Mouse (Mus musculus) cerebellum, postnatal 25 days (tissue): ENCODE data around the gene LTO1.

Experiments used
- DNase-seq, 2 experiments: peaks; one replicate each; pipeline ENCODE4 v3.0.0; 2021; ENCODE audit warnings: mixed read lengths in 2 of 2

Gene LTO1

DNA sequence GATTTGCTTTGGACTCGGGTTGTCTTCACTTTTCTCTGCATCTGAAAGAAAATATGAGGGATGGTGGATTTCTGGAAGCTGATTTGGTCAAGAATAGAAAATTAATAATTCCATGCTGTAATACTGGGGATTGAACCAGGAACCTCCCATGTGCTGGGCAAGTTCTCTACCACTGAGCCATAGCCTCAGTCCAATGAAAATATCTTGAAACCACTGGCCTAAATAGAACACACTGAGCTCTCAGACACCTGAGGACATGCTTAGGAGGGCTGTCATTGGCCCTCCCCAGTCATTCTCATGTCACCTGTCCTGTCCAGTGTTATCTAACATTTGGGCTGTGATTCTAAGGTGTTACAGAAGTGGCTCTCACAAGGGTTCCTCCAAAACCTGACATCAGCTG lies 3.8 kb upstream of the LTO1 start:
- no peak for DNase-seq

GRCm38 (mm10) chr7:144912897-144913296 lies 2.0 kb upstream of the LTO1 start:
- DNase-seq: peak; percentile 78 to 81

DNA sequence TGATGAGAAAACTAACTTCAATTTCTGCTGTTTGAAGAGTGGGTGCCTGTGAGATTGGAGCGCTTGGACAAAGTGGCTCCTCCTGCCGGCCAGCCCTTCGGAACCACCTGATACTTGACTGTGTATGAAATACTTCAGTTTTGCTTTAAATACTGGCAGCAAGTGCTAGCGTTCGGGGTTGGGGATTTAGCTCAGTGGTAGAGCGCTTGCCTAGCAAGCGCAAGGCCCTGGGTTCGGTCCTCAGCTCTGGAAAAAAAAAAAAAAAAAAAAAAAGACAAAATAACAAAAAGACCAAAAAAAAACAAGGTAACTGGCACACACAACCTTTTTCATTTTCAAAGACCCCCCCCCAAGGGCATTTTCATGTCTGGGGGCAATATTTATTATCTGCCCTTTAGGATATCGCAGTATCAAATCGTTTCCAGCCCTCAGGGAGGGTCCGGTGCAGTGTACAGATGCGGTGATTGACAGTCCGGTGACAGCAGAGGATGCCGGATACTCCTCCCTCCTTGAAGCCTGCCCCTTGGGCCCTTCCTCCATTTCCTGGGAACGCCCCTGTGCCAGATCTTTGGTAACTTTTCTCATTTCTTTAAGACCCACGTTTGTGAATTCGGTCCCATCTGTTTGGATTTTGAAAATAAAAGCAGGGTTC lies 478 bp upstream of the LTO1 start:
- peak in 1 of 2 experiments; percentile 50 for DNase-seq

- no peak for DNase-seq
These were observed 3.9 kb downstream of the LTO1 start for GRCm38 (mm10) chr7:144918823-144919222.

DNA sequence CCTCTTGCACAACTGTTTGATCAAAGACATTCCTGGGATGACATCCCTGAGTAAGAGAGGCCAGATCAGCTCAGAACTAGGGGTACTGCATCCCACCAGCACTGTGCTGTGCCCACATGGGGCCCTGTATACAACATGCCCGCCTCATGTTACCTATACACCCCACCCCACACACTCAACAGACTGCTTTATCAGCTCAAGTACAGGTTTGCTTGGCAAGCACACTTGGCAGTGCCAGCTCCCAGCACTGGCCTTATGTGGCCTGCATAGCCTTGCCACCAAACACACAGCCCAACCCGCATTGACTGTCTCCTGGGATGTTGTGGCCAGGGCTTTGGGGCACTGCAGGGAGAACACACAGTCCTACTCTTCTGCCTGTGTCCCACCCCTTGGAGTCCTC lies 12.7 kb downstream of the LTO1 start:
- peak; percentile 29 to 46 for DNase-seq

GRCm38 (mm10) chr7:144928009-144928888 lies 13.3 kb downstream of the LTO1 start:
- peak in 1 of 2 experiments; percentile 27 for DNase-seq

DNA sequence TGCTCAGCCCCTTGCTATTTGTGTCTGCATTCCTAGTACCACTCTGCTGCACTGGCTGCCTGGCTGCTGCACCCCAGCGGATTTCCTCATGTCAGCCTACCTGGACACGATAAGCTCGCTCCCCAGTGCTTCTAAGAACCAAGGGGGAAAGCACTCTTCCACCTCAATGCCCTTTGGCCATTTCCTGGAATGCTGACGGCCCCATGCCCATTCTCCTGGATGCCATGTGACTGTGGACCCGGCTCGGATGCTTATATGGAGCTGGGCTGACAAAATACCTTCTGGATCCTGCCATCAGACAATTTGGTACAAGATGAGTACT lies 13.9 kb downstream of the LTO1 start:
- DNase-seq: no peak

DNA sequence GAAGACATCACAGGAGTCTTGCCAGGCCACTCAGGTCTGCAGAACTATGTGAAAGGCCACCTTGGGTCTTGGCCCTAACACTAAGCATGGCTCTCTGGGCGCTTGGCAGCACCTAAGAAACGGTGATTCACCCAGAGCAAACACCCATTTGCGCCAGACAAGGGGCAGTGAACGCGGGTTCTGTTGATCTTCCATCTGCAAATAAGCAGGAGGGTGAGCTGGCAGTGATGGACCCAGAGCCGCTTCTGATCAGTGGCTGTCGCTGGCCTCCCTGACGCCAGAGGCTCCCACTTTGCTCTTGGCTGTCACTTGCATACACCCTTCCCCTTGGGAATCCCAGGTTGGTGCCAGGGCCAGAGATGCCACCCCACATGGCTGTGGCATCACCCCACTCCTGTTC lies 14.6 kb downstream of the LTO1 start:
- peak; percentile 26 to 30 for DNase-seq

DNA sequence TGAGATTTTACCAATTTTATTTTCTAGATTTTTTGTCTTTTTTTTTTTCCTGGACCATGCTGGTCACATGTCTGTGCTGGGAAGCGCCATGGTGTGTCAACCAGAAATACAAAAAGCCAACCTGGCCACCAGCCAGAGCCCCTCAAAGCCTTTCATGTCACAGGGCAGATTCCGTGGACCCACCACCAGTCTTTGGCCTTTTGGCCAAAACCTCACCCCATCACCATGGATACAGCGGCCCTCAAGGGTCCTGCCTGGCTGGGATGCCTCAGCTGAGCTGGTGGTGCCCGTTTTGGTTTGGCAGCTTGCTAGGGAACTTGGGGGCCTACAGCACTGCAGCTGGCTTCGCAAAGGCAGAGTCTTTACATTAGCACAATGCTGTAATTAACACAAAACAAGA lies 15.0 kb downstream of the LTO1 start:
- DNase-seq: peak in 1 of 2 experiments; percentile 34

GRCm38 (mm10) chr7:144931778-144932177 lies 16.9 kb downstream of the LTO1 start:
- DNase-seq: peak; percentile 63 to 73

DNA sequence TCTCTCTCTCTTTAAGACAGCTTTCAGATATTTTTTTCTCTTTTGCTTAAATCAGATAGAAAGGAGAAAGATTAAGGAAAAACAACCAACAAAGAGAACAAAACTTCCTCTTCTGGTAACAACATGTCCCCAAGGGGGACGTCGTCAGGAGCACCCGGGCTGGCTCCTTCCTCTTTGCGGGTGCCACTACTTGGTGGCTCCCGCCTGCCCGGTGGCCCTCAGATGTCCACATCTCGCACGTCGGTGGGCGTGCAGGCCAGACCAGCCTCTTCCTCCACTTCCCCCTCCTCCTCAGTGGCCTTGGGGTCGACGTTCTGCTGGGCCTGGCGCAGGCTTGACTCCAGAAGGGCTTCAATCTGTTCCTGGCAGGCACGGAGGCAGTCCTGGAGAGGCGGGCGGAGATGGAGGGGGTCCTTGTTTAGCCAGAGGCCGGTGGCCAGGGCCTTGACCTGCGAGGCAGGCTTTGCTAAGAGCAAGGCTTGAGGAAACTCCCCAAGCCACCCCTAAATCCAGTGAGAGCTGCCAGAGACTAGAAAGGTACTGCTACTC lies 17.6 kb downstream of the LTO1 start:
- peak; percentile 56 to 63 for DNase-seq

- no peak for DNase-seq
These were observed 18.4 kb downstream of the LTO1 start for GRCm38 (mm10) chr7:144933336-144933735.

DNA sequence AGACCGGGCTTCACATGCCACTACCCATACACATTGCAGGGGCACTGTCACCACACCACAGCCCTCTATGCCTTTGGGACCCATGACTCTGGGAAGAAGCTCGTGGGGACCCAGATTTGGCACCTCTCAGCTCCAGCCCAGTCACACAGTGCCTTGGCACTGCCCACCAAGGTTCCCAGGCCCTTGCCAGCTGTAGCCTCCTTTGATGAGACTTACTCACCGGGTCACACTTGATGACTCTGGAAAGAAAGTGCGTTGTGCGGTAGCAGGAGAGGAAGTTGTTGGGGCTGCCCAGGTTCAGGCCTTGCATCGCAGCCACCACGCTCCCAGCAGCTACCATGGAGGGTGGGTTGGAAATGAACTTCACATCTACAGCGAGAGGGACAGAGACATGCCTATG lies 18.9 kb downstream of the LTO1 start:
- peak in 1 of 2 experiments; percentile 19 for DNase-seq

GRCm38 (mm10) chr7:144934901-144935300 lies 20.0 kb downstream of the LTO1 start:
- no peak for DNase-seq

DNA sequence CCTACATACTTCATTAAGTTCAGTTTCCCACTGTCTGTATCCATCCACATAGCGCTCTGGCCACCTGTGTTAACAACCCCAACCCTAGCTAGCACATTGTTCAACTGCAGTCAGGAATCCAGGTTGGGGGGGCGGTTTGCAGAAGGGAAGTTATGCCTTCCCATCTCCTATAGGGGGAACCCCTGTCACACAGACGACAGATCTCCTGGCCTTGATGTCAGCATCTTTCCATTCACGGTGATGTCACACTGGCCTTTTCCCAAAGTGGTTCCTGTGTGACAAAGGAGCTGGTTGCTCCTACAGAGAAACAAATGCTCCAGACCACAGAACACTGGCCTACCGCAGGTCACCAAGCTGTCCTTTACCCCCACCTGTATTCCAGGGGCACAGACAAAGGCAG lies 20.7 kb downstream of the LTO1 start:
- peak; percentile 75 to 86 for DNase-seq

DNA sequence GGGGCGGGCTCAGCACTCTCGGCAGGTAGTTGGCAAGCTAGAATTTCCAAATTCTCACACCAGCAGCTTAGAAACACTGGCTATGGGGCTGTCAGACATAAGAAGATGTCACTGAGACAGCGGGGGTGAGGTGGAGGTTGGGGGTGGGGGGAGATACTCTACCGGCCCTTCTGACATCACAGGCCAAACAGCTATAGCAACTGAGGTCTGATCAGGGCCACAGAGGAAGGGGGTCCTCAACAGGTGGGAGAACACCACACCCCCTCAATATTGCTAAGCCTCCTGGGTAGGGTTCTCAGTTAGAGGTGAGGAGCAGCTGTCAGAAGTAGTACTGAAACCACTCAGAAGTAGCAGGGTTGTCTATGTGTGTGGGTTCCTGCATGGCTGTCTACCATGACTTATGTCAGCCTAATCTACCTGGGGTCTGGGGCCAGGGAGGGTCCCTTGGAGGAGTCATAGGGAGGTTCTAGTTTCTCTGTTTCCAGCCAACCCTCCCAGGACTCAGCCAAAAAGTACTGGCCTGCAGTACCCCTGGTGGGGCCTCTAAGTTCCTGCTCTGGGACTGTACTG lies 21.5 kb downstream of the LTO1 start:
- peak; percentile 20 to 21 for DNase-seq

DNA sequence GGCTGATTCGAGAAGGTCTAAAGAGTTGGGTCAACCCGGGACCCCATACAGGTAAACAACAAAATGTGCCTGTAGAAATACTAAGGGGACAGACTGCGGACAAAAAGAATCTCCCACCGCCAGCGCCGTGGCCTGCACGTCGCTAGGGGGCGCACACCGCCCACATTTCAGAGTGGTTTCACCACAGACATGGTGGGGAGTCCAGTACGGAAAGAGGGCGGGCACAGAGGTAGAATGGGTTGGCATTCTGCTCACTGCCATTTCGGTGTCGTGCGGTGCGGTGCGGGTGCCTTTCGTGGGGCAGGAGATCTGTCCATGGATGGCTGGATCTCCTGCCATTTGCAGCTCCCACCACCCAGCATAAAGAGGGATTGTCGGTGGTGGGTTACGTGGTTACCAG lies 22.6 kb downstream of the LTO1 start:
- DNase-seq: peak; percentile 95 to 97

DNA sequence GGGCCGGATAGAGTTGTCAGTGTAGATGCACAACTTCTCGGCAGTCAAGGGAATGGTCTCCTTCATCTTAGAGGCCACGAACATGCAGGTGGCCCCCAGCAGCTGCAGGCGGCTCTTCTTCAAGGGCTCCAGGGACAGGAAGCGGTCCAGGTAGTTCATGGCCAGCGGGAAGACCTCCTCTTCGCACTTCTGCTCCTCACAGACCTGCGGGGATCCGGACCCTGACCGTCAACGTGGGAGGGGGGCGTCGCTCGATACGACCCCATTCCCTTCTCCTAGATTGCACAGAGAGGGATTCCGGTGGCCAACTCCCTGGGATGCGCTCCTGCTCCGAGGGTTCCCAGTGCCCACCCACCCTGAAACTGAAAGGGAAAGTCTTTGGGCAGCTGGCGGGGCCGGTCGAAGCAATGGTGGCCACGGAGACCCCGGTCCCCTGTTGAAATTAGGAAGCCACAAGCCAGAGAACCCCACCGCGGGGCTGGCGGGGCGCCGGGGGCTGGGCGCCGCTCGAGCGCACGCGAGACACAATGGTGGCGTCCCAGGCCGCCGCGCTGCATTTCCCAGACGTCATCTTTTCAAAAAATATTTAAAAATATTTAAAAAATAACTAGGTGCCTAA lies 23.1 kb downstream of the LTO1 start:
- peak; percentile 43 to 63 for DNase-seq

DNA sequence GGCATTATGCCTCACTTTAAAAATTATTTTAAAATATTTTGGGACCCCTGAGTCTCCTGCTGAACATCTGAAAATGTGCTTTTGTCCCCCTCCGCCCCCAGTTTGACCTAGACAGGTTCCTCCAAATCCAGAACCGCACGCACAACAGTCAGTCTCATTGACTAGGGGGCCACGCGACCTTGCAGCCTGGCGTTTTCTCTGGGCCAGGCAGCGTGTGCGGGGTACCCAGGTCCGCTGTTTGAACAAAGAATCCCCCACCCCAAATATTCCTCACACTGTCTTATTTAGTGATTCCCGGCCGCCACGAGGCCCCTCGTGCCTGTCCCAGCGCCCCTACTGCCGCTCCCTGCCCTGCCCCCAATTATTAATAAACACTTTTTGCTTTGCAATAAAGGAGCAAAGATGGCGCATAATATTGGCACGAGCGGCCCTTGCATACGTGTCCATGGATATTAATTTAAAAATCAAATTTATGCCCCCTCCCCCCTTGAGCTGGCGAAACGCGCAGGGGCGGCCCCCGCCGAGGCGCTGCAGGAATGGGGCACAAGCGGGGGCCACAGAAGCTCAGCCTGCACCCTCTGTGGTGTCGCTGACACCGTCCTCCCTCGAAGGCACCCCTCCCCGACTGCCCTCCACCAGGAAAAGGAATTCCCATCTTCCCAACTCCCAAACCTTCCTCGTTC lies 23.9 kb downstream of the LTO1 start:
- peak; percentile 29 to 40 for DNase-seq

DNA sequence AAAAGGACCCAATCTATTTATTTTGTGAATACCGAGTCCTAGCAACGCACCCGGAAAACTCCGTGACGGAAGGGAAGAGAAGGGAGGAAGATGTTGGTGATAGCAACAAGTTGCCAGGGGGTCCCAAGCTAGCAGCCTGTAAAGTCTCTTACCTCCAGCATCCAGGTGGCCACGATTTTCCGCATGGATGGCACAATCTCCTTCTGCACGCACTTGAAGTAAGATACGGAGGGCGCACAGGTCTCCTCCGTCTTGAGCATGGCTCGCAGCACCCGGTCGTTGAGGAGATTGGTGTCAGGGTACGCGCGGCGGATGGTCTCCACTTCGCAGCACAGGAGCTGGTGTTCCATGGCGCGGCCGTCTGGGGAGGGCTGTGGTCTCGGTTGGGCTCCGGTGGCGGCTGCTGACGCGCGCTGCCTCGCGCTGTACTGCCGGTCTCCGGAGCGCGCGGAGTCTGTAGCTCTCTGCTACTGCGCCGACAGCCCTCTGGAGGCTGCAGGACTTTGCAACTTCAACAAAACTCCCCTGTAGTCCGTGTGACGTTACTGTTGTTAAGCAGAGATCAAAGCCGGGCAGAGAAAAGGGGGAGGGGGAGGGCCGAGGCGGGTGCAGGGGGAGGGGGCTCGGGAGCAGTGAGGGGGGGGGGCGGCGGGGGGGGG lies 24.6 kb downstream of the LTO1 start, which contains the start of gene Ccnd1:
Ccnd1 (minus strand) TSS at position 582 of the 659 bp plus-strand sequence.
- peak; percentile 62 to 72 for DNase-seq

DNA sequence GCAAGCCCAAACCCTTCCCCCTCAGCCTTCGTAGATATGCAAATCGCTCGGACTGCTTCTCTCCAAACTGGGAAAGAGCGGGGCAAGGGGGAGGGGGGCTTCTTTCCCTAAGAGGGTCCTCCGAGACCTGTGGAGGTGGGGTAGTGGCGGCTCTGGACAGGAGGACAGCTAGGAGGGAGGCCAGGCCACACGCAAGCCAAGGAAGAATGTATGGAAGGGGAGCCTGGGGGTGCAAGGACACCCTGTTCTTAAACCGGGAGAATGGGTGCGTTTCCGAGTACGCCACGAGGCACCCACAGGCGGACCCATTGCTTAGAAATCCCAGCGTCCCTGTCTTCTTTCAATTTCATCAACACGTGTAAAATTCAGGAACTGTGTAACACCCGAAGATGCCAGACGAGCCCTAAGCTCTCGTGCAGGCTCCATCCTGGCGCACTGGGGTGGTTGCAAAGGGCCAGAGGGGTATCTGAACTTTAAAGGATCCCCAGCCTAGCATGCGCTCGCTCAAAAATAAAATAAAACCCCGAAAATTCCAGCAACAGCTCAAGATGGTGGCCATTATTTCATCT lies 25.2 kb downstream of the LTO1 start:
- DNase-seq: peak in 1 of 2 experiments; percentile 28
